Mouse (Mus musculus): ENCODE measurements around the gene Ltn1. TPM values are rescaled to one million over a fixed set of nuclear protein-coding genes. Genes with fewer than 3 reads are reported as not detected.

The Ltn1 gene
- total RNA-seq, 1 experiment from 2014 or later, result 14.8 TPM

DNA sequence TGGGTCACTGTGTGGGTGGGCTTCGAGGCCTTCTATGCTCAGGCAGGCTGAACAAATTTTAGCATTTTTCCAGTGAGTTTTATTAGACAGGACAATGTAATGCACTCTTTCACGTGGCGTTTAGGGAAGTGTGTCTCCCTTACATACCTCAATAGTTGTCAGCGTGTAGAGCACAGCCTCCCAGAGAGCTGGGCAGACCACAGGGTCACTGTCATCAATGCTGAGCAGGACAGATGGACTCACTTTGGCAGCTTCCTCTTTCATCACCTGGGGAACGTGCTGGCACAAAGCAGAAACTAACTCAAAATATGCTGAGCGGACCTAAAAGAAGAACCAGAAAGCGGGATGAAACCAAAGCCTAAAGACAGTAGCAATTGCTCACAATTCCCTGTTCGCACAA, 11.8 kb downstream of the Ltn1 start:
- no peak for ATAC-seq (replicated peaks; ENCODE audit: insufficient number of reproducible peaks, low FRiP score, low TSS enrichment, poor library complexity, severe bottlenecking)

DNA sequence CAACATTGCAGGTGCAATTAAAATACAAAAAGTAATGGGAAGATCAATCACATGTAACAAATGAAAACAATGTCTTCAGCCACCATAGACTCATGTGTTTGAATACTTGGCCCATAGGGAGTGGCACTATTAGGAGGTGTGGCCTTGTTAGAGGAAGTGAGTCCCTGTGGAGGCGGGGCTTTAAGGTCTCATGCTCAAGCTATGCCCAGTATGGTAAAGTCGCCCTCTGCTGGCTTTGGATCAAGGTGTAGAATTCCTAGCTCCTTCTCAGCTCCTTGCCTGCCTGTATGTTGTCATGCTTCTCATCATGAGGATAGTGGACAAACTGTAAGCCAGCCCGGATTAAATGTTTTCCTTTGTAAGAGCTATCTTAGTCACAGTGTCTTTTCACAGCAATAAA, 27.4 kb downstream of the Ltn1 start:
- peak; percentile 84; the same call in 1 of the 2 replicates for ATAC-seq (replicated peaks; ENCODE audit: insufficient number of reproducible peaks, low FRiP score, low TSS enrichment, poor library complexity, severe bottlenecking)

DNA sequence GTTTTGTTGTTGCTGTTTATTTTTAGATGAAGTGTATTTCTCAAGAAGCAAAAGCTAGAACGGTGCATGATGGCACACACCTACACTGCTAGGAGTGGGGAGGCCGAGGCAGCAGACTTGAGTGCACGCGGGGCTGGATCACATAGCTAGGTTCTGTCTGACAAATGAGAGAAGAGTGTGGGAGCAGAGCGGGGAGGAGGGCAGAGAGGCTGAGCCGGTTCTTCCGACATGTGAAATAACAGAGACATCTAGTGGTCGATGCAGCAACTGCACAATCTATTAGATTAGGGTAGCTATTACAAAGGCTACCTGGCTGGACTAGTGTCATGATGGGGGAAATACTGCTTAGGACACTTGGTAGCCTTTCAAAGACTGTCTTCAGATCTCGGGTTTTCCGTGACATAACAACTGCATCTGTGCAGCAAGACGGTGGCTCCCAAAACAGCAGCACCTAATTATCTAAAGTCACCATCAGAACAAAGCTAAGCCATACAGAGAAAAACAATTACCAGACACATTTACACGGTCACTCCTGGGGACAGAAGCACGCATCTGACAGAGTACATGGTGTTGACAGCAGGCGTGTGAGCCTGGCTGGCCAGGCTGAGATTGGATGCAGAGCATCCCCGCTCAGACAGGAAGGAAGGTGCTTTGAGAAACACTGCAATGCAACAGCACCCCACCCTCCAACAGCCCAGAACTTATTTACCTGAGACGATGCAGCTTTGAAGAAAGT, 38.4 kb downstream of the Ltn1 start:
- ATAC-seq (replicated peaks; ENCODE audit: insufficient number of reproducible peaks, low FRiP score, low TSS enrichment, poor library complexity, severe bottlenecking), result no peak; the same call in 1 of the 2 replicates

DNA sequence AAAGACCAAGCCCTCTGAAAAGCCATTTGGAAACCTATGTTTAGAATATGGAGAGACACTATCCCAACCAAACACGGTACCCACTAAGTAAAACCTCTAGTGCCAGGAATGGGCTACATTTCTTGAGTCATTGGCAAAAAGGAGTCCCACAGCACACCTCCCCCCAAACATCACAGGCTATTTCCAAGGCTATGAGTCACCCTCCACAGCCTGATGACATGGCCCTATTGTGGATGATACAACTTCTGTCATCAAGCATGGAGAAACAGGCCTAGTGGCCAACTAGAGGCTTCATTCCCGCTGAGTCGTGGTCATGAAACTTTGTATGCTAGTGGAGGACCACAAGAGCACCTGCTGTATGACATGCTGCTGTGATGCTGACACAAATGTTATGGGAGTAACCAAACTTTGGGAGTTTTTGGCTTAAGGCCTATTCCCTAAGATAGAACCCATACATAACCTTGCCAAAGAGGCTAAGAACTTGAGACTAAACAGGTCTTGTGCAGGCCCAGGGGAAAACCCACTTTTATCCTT, 44.9 kb downstream of the Ltn1 start:
- ATAC-seq (replicated peaks; ENCODE audit: insufficient number of reproducible peaks, low FRiP score, low TSS enrichment, poor library complexity, severe bottlenecking), result no peak

DNA sequence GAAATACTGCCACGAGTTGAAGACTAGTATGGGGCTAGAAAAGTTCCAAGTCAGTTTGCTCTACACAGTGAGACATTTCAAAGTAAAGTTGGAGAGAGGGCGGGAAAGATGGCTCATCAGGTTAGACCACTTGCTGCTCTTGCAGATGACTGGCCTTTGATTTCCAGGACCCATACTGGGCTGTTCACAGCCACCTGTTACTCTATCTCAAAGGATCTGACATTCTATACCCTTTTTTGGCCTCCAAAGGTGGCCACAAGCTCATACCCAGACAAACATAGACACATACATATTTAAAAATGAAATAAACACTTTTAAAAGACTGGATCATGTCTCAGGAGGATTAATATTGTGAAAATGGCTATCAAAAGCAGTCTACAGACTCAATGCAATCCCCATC, 48.0 kb downstream of the Ltn1 start:
- no peak for ATAC-seq (replicated peaks; ENCODE audit: insufficient number of reproducible peaks, low FRiP score, low TSS enrichment, poor library complexity, severe bottlenecking)

DNA sequence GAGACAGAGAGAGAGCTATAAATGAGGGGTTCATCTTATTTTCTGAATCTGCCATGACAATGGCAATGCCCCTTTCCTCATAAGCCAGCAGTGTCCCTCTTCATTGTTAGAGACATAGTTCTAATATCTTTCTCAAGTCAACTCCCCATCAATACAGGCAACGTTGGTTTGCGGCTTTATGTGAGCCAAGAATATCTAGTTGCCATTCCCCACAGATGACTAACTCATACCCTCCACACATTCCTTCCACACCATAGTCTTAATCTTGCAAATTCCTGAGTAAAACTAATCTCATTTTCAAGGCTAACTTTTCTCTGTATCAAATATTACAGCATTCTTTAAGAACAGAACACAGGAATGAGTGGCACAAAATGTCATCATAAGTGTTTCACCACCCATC, 49.4 kb downstream of the Ltn1 start:
- ATAC-seq (replicated peaks; ENCODE audit: insufficient number of reproducible peaks, low FRiP score, low TSS enrichment, poor library complexity, severe bottlenecking), result no peak

DNA sequence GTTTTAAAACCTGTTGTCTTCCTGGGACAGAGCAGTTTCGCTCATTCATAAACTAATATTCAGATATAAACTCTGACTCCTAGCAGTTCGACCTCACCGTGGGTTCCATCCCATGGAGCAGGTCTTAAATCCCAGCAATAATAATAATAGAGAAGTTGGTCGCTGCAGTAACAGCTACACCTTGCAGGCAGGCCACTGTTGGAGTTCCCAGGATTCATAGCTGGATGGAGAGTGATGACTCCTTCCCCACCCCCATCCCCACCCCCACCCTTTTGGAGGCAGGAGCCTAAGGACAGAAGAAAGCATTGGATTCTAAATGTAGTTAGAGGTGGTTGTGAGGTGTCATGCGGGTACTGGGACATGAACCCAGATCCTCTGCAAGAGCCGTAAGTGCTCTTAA, 66.0 kb downstream of the Ltn1 start:
- ATAC-seq (replicated peaks; ENCODE audit: insufficient number of reproducible peaks, low FRiP score, low TSS enrichment, poor library complexity, severe bottlenecking), result no peak

DNA sequence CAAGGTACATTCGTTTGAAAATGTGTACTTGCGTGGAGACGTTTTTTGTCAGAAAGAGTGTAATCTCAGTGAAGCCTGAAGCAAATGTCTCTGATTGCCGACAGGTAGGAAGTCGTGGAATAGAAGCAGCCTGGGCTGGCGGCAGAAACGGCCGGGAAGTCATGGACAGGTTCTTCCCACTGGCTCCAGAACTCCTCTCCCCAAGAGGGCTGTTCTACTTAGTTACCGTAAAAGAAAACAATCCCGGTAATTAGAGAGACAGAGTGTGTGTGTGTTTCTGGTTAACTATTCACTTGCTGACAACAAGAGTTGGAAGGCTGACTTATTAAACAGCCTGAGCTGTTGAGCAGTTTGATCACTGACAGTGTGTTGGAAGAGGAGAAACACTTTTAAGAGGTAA, 66.4 kb downstream of the Ltn1 start:
- ATAC-seq (replicated peaks; ENCODE audit: insufficient number of reproducible peaks, low FRiP score, low TSS enrichment, poor library complexity, severe bottlenecking), result no peak

DNA sequence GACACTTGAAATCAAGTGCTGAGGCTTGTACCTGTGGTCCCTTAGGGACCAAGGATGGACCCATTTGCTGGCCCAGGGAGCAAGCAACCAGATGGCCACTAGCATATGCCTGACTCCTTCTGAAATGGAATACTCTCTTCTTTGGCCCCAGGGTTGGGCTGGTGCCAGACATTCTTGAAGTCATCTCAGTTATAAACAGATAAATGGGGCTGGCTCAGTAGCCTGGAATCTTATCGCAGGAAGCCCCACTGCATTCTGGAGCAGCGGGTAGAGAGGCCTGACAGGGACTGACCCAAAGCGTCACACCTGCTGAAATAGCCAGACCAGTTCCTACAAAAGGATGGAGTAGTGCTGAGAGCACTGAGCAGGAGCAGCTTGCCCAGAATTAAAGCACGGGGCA, 68.2 kb downstream of the Ltn1 start:
- ATAC-seq (replicated peaks; ENCODE audit: insufficient number of reproducible peaks, low FRiP score, low TSS enrichment, poor library complexity, severe bottlenecking), result no peak

DNA sequence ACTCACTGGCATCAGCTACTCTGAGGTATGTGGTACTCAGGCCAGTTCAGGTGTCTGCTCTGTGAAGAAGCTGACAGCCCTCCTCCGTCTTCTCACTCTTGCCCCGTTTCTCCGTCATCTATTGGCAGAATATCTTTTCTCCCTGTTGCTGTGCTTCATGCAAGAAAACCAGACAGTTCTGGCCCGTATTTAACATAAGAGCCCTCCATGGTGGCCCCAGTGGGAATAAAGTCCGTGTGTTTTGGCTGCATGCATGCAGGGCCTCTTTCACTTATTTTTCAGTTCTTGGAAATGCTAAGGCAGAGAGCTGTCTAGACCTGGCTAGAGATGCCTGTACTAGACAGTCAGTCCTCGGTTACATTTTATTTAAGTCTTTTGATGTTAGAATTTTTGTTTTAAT, 72.3 kb downstream of the Ltn1 start:
- ATAC-seq (replicated peaks; ENCODE audit: insufficient number of reproducible peaks, low FRiP score, low TSS enrichment, poor library complexity, severe bottlenecking), result no peak

DNA sequence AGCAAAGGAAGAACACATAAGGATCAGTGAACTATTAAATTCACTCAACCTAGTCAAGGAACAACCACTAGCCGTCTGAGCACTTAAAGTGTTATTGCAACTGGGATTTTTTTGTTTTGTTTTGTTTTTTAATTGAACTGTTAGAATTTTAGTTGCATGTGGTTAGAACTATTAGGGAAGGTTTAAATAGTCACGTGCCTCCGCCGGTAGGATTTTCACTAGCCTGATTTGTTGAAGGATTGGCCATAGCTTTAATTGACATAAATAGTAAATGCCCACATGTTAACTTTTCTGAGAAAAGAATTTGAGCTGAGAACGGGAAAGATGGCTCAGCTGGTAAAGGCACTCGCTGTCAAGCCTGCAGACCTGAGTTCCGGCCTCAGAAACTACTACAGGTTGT, 77.7 kb downstream of the Ltn1 start:
- ATAC-seq (replicated peaks; ENCODE audit: insufficient number of reproducible peaks, low FRiP score, low TSS enrichment, poor library complexity, severe bottlenecking), result no peak

DNA sequence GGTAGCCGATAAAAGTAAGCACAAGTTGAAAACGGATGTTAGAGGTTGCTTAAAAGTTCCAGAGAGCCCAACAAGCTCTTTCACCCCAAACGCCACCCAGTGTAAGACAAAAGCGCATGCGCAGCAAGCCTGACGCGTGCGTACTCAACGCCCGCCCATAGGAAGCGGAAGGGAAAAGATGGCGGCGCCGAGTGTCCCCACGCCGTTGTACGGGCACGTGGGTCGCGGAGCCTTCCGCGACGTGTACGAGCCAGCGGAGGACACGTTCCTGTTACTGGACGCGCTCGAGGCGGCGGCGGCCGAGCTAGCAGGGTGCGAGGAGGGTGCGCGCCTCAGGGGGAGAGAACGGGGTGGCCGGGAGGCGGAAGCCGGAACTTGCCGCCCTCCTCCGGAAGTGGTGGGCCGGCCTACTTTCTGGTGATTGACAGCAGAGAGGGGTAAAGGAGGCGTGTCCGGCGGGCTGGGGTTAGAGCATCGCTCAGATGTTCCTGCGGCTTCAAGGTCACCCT, 78.3 kb downstream of the Ltn1 start, which contains the start of gene N6amt1:
Gene N6amt1, plus strand, starts transcription at position 111 of the 509 bp plus-strand sequence.
- peak; percentile 95 for ATAC-seq (replicated peaks; ENCODE audit: insufficient number of reproducible peaks, low FRiP score, low TSS enrichment, poor library complexity, severe bottlenecking)

DNA sequence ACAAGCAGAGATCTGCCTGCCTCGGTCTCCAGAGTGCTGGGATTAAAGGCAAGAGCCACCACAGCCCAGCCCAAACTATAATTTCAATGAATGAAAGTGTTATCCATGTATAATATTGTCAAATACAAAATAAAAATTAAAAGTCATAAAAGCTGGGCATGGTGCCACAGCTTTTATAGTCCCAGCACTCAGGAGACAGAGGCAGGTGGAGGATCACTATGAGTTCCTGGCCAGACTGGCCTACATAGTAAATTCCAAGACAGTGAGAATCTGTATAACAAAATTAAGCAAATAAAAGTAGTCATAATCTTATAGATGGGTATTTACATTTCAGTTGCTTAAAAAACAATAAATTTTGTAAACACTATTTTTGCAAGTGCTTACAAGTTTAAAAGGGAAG, 78.8 kb downstream of the Ltn1 start:
- ATAC-seq (replicated peaks; ENCODE audit: insufficient number of reproducible peaks, low FRiP score, low TSS enrichment, poor library complexity, severe bottlenecking), result no peak

DNA sequence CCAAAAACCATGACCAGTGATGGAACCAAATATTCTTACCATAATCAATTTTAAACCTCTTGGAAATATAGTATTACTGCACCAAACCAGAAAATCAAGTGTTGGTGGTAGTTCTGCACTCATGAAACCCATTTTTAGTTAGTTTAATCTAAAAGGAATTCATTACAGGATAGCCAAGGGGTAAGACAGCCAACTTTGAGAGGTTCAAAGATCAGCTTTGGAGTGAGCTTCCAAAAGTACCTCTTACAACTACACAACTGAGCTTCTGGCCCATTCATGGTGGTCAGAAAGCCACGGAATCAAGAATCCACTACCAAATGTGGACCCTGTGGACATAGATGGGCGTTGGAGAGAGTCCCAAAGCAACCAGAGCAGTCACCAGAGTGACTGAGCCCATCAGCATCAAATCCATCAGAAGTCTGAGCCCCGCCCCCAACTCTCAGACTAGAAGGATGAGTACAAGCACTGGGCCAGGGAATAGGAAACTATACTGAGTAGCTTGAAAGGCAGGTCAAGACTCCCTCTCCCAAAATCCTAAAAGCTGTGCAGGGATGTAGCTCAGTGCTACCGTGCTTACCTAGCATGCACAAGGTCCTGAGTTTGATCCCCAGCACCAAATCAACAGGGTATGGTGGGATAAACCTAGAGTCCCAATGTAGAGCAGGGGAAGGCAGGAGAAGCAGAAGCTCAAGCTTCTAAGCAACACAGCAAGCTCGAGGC, 80.9 kb downstream of the Ltn1 start:
- no peak for ATAC-seq (replicated peaks; ENCODE audit: insufficient number of reproducible peaks, low FRiP score, low TSS enrichment, poor library complexity, severe bottlenecking)

DNA sequence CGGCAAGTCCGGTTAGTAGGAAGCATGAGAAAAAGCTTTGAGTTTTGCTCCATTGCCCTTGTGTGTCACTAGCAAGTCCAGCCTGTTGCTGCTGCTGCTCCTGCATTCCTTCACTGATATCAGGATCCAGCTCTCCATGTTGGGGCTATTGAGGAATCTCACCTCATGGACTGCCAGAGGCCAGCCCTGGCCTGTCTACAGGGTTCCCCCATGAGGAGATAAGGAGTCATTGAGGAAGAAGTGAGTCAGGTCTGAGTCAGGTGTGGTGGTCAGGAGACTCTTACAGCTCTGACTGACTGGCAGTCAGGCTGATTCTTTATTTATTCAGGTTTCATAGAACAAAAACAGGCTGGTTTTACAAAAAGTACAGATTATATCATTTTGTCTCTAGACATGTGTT, 84.3 kb downstream of the Ltn1 start:
- ATAC-seq (replicated peaks; ENCODE audit: insufficient number of reproducible peaks, low FRiP score, low TSS enrichment, poor library complexity, severe bottlenecking), result no peak

DNA sequence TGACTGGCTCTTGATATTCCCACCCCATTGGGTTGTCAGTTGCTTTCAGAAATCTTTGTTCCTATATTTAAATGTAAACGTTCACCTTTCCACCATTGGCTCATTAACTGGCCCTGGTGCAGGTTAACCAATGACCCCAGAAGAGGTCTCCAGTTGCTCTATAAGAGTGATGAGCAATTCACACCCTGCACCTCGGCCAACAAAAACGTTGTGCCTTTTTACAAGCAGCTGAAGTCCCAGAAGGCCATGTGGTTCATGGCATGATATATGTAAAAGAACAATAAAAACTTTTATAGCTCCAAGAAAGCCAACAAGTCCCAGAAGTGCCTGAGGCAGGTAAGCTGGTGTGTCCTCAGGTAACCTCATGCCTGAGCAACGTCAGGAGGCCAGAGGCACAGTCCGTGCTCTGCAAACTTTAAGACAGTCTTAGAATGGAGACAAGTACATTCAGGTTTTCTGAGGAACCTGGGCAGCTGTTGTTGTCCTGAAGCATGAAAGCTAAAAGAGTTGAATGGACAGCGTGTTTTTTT, 91.3 kb downstream of the Ltn1 start:
- ATAC-seq (replicated peaks; ENCODE audit: insufficient number of reproducible peaks, low FRiP score, low TSS enrichment, poor library complexity, severe bottlenecking), result no peak

DNA sequence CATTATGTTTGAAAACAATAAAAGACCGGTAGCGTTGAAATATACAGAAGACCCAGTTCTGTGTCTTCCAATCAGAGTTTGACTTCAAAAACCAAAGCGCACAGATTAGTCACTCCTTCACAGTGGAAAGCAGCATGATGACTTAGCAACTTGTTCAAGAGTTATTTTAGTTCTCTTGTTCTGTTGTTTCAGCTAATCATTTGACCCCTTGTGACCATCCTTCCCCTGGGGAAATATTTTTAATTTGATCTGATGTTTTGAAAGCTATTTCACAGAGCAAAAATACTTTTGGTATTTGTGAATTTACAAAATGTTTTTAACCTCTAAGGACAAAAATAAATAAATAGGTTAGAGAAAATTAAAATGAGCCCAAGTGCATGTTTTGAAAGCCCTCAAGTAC, 97.7 kb downstream of the Ltn1 start:
- no peak for ATAC-seq (replicated peaks; ENCODE audit: insufficient number of reproducible peaks, low FRiP score, low TSS enrichment, poor library complexity, severe bottlenecking)

DNA sequence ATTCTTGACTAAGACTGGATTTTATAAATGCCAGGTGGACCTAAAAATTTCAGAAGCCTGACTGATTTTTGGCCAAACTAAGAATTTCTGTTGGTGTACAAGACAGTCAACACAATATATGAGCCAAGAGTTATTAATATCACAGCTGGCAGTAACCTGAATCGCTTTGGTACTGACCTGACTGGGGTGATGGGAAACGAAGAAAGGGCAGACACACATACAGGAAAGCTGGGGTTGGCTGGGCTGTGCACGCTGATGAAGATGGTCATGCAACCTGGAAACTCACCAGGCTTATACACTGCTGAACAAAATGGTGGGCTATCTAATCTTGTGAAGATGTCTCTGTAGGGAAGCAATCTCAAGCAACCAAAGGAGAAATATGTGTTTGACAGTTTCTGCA, 102.4 kb downstream of the Ltn1 start:
- no peak for ATAC-seq (replicated peaks; ENCODE audit: insufficient number of reproducible peaks, low FRiP score, low TSS enrichment, poor library complexity, severe bottlenecking)

All from monocyte, adult 5-6 weeks (primary cell).